Mouse (Mus musculus) lung, postnatal 0 days (tissue): Measurements from ENCODE around the gene Tbc1d10c. TPM values are rescaled to one million over a fixed set of nuclear protein-coding genes. Genes with fewer than 3 reads are reported as not detected.
"Not testable (repeated sequence)": the region's sequence is repeated elsewhere in the genome, so short reads cannot be mapped to it uniquely, and the experiment has no call there.

Source experiments
- ATAC-seq: fragments of 200-750 bp; cut with Nextera tagmentation; 2 replicates; pipeline ENCODE4 v1.8.0; 2017; ENCODE audit warnings: moderate library complexity
- DNase-seq: peaks from one replicate; pipeline ENCODE4 v3.0.0-alpha.2; 2016; ENCODE audit warnings: low spot score
- H3K27ac ChIP-seq: fragments of 300-500 bp; sonication (generic); 2 replicates; pipeline ENCODE4 v1.5.1; 2014; ENCODE audit warnings: antibody characterized with exemption, mild to moderate bottlenecking, low read length, mixed read lengths
- H3K27me3 ChIP-seq: fragments of 300-500 bp; sonication (generic); replicated peaks from 2 replicates; pipeline ENCODE4 v1.6.1; 2014; ENCODE audit warnings: low read length, mixed read lengths; ENCODE audit not compliant: insufficient read depth
- H3K36me3 ChIP-seq: fragments of 300-500 bp; sonication (generic); 2 replicates; pipeline ENCODE4 v1.6.1; 2014; ENCODE audit warnings: low read length, mixed read lengths; ENCODE audit not compliant: insufficient read depth
- H3K4me1 ChIP-seq: fragments of 300-500 bp; sonication (generic); 2 replicates; pipeline ENCODE4 v1.6.1; 2014; ENCODE audit warnings: antibody characterized with exemption, low read depth, low read length, mixed read lengths; ENCODE audit not compliant: insufficient read depth
- H3K4me2 ChIP-seq: fragments of 300-500 bp; sonication (generic); replicated peaks from 2 replicates; pipeline ENCODE4 v1.6.1; 2014; ENCODE audit warnings: low read depth, mild to moderate bottlenecking, low read length, moderate library complexity, mixed read lengths
- H3K4me3 ChIP-seq: fragments of 300-500 bp; sonication (generic); 2 replicates; pipeline ENCODE4 v1.5.1; 2014; ENCODE audit warnings: low read depth, low read length
- H3K9ac ChIP-seq: fragments of 300-500 bp; sonication (generic); replicated peaks from 2 replicates; pipeline ENCODE4 v1.6.1; 2014; ENCODE audit warnings: low read depth, mild to moderate bottlenecking
- H3K9me3 ChIP-seq: fragments of 300-500 bp; sonication (generic); 2 replicates; pipeline ENCODE4 v1.6.1; 2016; ENCODE audit warnings: low read length, mixed read lengths
- CTCF ChIP-seq: IDR thresholded peaks from 2 replicates; pipeline ENCODE4 v1.5.1; 2016; ENCODE audit warnings: antibody characterized with exemption, mild to moderate bottlenecking
- EP300 ChIP-seq: IDR thresholded peaks from 2 replicates; pipeline ENCODE4 v1.6.1; 2016; ENCODE audit warnings: antibody characterized with exemption, mild to moderate bottlenecking, control low read depth
- WGBS: fragments of 180-500 bp; shearing (Covaris S2); extraction: QIAGEN DNeasy Blood & Tissue Kit; methylation state at CpG from one replicate; pipeline ENCODE4 v1.1.7; 2014; 5-methylcytosine and 5-hydroxymethylcytosine counted together
- microRNA-seq: library from miRNA; unstranded; fragments of <30 nt; microRNA quantifications from one replicate; pipeline ENCODE4, GENCODE M21; 2016
- polyA plus RNA-seq: library from polyadenylated mRNA; unstranded; fragments of >200 nt; fragmentation: Nextera tagmentation; extraction: Ambion mirVana; gene quantifications from 2 replicates; pipeline ENCODE4 v1.2.1, GENCODE M21; 2015

Gene Tbc1d10c
- polyA plus RNA-seq, 1 experiment from 2014 or later, result 4.5 TPM

- Histone ChIP-seq H3K4me2 (no peak overlapping the region), H3K9ac (no peak overlapping the region), H3K27ac (no peak overlapping the region), H3K4me1 (no peaks in the 10 kb centered on the region), H3K4me3 (no peak overlapping the region), H3K27me3 (no peaks in the 10 kb centered on the region), H3K9me3 (no peaks in the 10 kb centered on the region), H3K36me3 (no peaks in the 10 kb centered on the region)
- TF ChIP-seq EP300 (no peak), CTCF (no peak)
- WGBS, result 73% methylated on average over 5 of the region's 5 CpGs
- DNase-seq (no peak), ATAC-seq (no peak)
Observed at GRCm38 (mm10) chr19:4137913-4138312, 53.2 kb downstream of the Tbc1d10c start.

- H3K9me3 ChIP-seq, result no peaks in the 10 kb centered on the region
- no peak overlapping the region for H3K27ac ChIP-seq
- H3K4me3 ChIP-seq, result no peak overlapping the region
- TF ChIP-seq CTCF, result peak; percentile 37
- no peak for TF ChIP-seq EP300
- WGBS, result 76% methylated on average over 5 of the region's 5 CpGs
- H3K4me1 ChIP-seq, result no peaks in the 10 kb centered on the region
- no peak overlapping the region for H3K9ac ChIP-seq
- DNase-seq (no peak), ATAC-seq (no peak)
- H3K4me2 ChIP-seq, result no peak overlapping the region
- H3K27me3 ChIP-seq, result no peaks in the 10 kb centered on the region
- peaks cover 9% of the 10 kb centered on the region; the same call in 1 of the 2 replicates for H3K36me3 ChIP-seq
Observed at GRCm38 (mm10) chr19:4136463-4136862, 54.6 kb downstream of the Tbc1d10c start.

- not testable (repeated sequence) for H3K9ac ChIP-seq, H3K9me3 ChIP-seq, DNase-seq, H3K4me1 ChIP-seq, H3K27ac ChIP-seq, H3K27me3 ChIP-seq, H3K4me3 ChIP-seq, H3K4me2 ChIP-seq
- 20% methylated on average over 7 of the region's 8 CpGs for WGBS
- TF ChIP-seq CTCF, result peak; percentile 61
- ATAC-seq, result peak; percentile 54; the same call in 1 of the 2 replicates
- H3K36me3 ChIP-seq, result peaks cover 14% of the 10 kb centered on the region; the same call in 1 of the 2 replicates
Observed at GRCm38 (mm10) chr19:4135963-4136345, 55.1 kb downstream of the Tbc1d10c start.

- not testable (repeated sequence) for DNase-seq, H3K4me2 ChIP-seq, H3K27ac ChIP-seq, H3K9ac ChIP-seq, H3K4me1 ChIP-seq, H3K9me3 ChIP-seq, H3K27me3 ChIP-seq, H3K4me3 ChIP-seq, ATAC-seq
- peaks cover 14% of the 10 kb centered on the region; the same call in 1 of the 2 replicates for H3K36me3 ChIP-seq
- WGBS, result 77% methylated on average over 6 of the region's 6 CpGs
Observed at GRCm38 (mm10) chr19:4135229-4135962, 55.7 kb downstream of the Tbc1d10c start.

GRCm38 (mm10) chr19:4134354-4134753 is 56.7 kb downstream of the Tbc1d10c start:
- peaks cover 17% of the 10 kb centered on the region; the same call in 1 of the 2 replicates for H3K36me3 ChIP-seq
- WGBS, result 78% methylated on average over 4 of the region's 4 CpGs
- DNase-seq (no peak), ATAC-seq (no peak)
- no peak overlapping the region for H3K27ac ChIP-seq
- H3K27me3 ChIP-seq, result no peaks in the 10 kb centered on the region
- H3K4me2 ChIP-seq, result no peak overlapping the region
- no peaks in the 10 kb centered on the region for H3K4me1 ChIP-seq
- TF ChIP-seq CTCF (no peak), EP300 (no peak)
- H3K9me3 ChIP-seq, result no peaks in the 10 kb centered on the region
- no peak overlapping the region for H3K4me3 ChIP-seq
- H3K9ac ChIP-seq, result no peak overlapping the region

Small RNA genes lying within 50 kb of the gene (microRNA-seq; reads per million reads assigned to microRNA genes)
- not detected for gene Gm26115

Other genes starting within 250 kb of the Tbc1d10c start
- gene Aldh3b3, start 232.6 kb downstream of the Tbc1d10c start, polyA plus RNA-seq, result 0.04 and 0.06 TPM in 2 replicates
- 0.47 and 0.71 TPM in 2 replicates for gene Aldh3b2, start 219.0 kb downstream of the Tbc1d10c start, polyA plus RNA-seq
- gene Acy3, start 204.7 kb downstream of the Tbc1d10c start, polyA plus RNA-seq, result 14.9 and 15.7 TPM in 2 replicates
- not detected in 2 replicates for gene Tbx10, start 198.5 kb downstream of the Tbc1d10c start, polyA plus RNA-seq
- gene Nudt8, start 190.7 kb downstream of the Tbc1d10c start, polyA plus RNA-seq, result 27.0 and 28.5 TPM in 2 replicates
- gene Gm49405, start 190.7 kb downstream of the Tbc1d10c start, polyA plus RNA-seq, result 1.1 TPM in 2 replicates
- 1.9 and 2.0 TPM in 2 replicates for gene Doc2g, start 188.0 kb downstream of the Tbc1d10c start, polyA plus RNA-seq
- 130 and 152 TPM in 2 replicates for gene Ndufv1, start 178.5 kb downstream of the Tbc1d10c start, polyA plus RNA-seq
- gene Gstp1, start 153.3 kb downstream of the Tbc1d10c start, polyA plus RNA-seq, result 273 and 288 TPM in 2 replicates
- gene Gstp2, start 145.3 kb downstream of the Tbc1d10c start, polyA plus RNA-seq, result 6.3 and 7.3 TPM in 2 replicates
- gene Gstp3, start 131.7 kb downstream of the Tbc1d10c start, polyA plus RNA-seq, result 6.5 and 6.9 TPM in 2 replicates
- gene Cabp2, start 109.7 kb downstream of the Tbc1d10c start, polyA plus RNA-seq, result not detected in 2 replicates
- 154 and 164 TPM in 2 replicates for gene Cdk2ap2, start 94.1 kb downstream of the Tbc1d10c start, polyA plus RNA-seq
- 17.0 and 18.9 TPM in 2 replicates for gene Pitpnm1, start 91.3 kb downstream of the Tbc1d10c start, polyA plus RNA-seq
- 78.5 and 82.1 TPM in 2 replicates for gene Aip, start 65.4 kb downstream of the Tbc1d10c start, polyA plus RNA-seq
- gene Gpr152, start 51.5 kb downstream of the Tbc1d10c start, polyA plus RNA-seq, result not detected in 2 replicates
- gene Cabp4, start 47.3 kb downstream of the Tbc1d10c start, polyA plus RNA-seq, result 0.08 and 0.10 TPM in 2 replicates
- 183 and 192 TPM in 2 replicates for gene Coro1b, start 42.7 kb downstream of the Tbc1d10c start, polyA plus RNA-seq
- 3.4 and 3.7 TPM in 2 replicates for gene Ptprcap, start 37.7 kb downstream of the Tbc1d10c start, polyA plus RNA-seq
- 28.4 and 35.1 TPM in 2 replicates for gene Rps6kb2, start 27.9 kb downstream of the Tbc1d10c start, polyA plus RNA-seq
- 1.8 and 2.6 TPM in 2 replicates for gene Carns1, start 15.8 kb downstream of the Tbc1d10c start, polyA plus RNA-seq
- gene Ppp1ca, start 781 bp upstream of the Tbc1d10c start, polyA plus RNA-seq, result 619 and 631 TPM in 2 replicates
- gene Rad9a, start 10.4 kb upstream of the Tbc1d10c start, polyA plus RNA-seq, result 14.1 and 14.3 TPM in 2 replicates
- 7.6 and 8.0 TPM in 2 replicates for gene Clcf1, start 23.0 kb upstream of the Tbc1d10c start, polyA plus RNA-seq
- not detected in 2 replicates for gene AC109138.7, start 23.1 kb upstream of the Tbc1d10c start, polyA plus RNA-seq
- gene Pold4, start 40.6 kb upstream of the Tbc1d10c start, polyA plus RNA-seq, result 58.6 and 63.6 TPM in 2 replicates
- gene Ssh3, start 77.9 kb upstream of the Tbc1d10c start, polyA plus RNA-seq, result 22.7 and 24.4 TPM in 2 replicates
- gene Ankrd13d, start 91.9 kb upstream of the Tbc1d10c start, polyA plus RNA-seq, result 2.0 and 2.6 TPM in 2 replicates
- gene Grk2, start 114.9 kb upstream of the Tbc1d10c start, polyA plus RNA-seq, result 13.9 and 14.0 TPM in 2 replicates
- gene Kdm2a, start 207.0 kb upstream of the Tbc1d10c start, polyA plus RNA-seq, result 16.5 and 18.5 TPM in 2 replicates
- 25.0 and 25.1 TPM in 2 replicates for gene Rhod, start 248.1 kb upstream of the Tbc1d10c start, polyA plus RNA-seq